Mouse (Mus musculus) neural tube, postnatal 0 days (tissue): ENCODE measurements around the gene Trappc6a. TPM values are rescaled to one million over a fixed set of nuclear protein-coding genes. Genes with fewer than 3 reads are reported as not detected.

Source experiments
- polyA plus RNA-seq: library from polyadenylated mRNA; unstranded; fragments of >200 nt; fragmentation: Nextera tagmentation; extraction: Ambion mirVana; gene quantifications from 2 replicates; pipeline ENCODE4 v1.2.1, GENCODE M21; 2015

Trappc6a gene
- polyA plus RNA-seq = 36.9 and 39.7 TPM in 2 replicates

GRCm38 (mm10) chr7:19508150-19508923, at the start of gene Trappc6a, which contains the start of gene Bloc1s3:
Gene Trappc6a, plus strand, starts transcription at chr7:19508395.
Gene Bloc1s3, minus strand, starts transcription at chr7:19508367.

GRCm38 (mm10) chr7:19458591-19459111, 49.5 kb upstream of the Trappc6a start, which contains the start of gene Mark4:
Gene Mark4, minus strand, starts transcription at chr7:19458821.

GRCm38 (mm10) chr7:19462884-19463381, 45.3 kb upstream of the Trappc6a start, which contains the start of gene Exoc3l2:
Gene Exoc3l2, plus strand, starts transcription at chr7:19463331.

GRCm38 (mm10) chr7:19517652-19518365, 9.6 kb downstream of the Trappc6a start, which contains the start of gene Nkpd1:
Gene Nkpd1, plus strand, starts transcription at chr7:19517838.

GRCm38 (mm10) chr7:19562643-19563410, 54.6 kb downstream of the Trappc6a start, which contains the start of gene Ppp1r37:
Gene Ppp1r37, minus strand, starts transcription at chr7:19563076.

Other genes with a start within 250 kb of the Trappc6a start
- gene Vasp, start 236.6 kb upstream of the Trappc6a start, polyA plus RNA-seq = 31.8 and 36.1 TPM in 2 replicates
- 1.1 and 2.7 TPM in 2 replicates for gene Ppm1n, start 228.3 kb upstream of the Trappc6a start, polyA plus RNA-seq
- 119 and 126 TPM in 2 replicates for gene Rtn2, start 225.8 kb upstream of the Trappc6a start, polyA plus RNA-seq
- gene Fosb, start 198.3 kb upstream of the Trappc6a start, polyA plus RNA-seq = 0.13 and 0.23 TPM in 2 replicates
- 72.6 and 76.5 TPM in 2 replicates for gene Ercc1, start 163.6 kb upstream of the Trappc6a start, polyA plus RNA-seq
- gene Cd3eap, start 148.9 kb upstream of the Trappc6a start, polyA plus RNA-seq = 19.8 and 23.3 TPM in 2 replicates
- 1.0 and 1.2 TPM in 2 replicates for gene Ppp1r13l, start 148.6 kb upstream of the Trappc6a start, polyA plus RNA-seq
- 13.1 and 15.2 TPM in 2 replicates for gene Ercc2, start 126.4 kb upstream of the Trappc6a start, polyA plus RNA-seq
- gene Klc3, start 104.3 kb upstream of the Trappc6a start, polyA plus RNA-seq = 1.0 and 1.9 TPM in 2 replicates
- 5.1 and 5.3 TPM in 2 replicates for gene Ckm, start 103.6 kb upstream of the Trappc6a start, polyA plus RNA-seq
- gene Mark4, start 49.6 kb upstream of the Trappc6a start, polyA plus RNA-seq = 20.9 and 23.9 TPM in 2 replicates
- 3.6 and 3.9 TPM in 2 replicates for gene Exoc3l2, start 45.1 kb upstream of the Trappc6a start, polyA plus RNA-seq
- 4.4 and 5.5 TPM in 2 replicates for gene Bloc1s3, start within 50 bp of the Trappc6a start, polyA plus RNA-seq
- gene Nkpd1, start 9.4 kb downstream of the Trappc6a start, polyA plus RNA-seq = 1.4 and 2.5 TPM in 2 replicates
- 40.4 and 42.7 TPM in 2 replicates for gene Ppp1r37, start 54.7 kb downstream of the Trappc6a start, polyA plus RNA-seq
- 0.15 TPM in 1 of 2 replicates, not detected in the other for gene Zfp296, start 68.9 kb downstream of the Trappc6a start, polyA plus RNA-seq
- gene Gemin7, start 69.2 kb downstream of the Trappc6a start, polyA plus RNA-seq = 160 and 163 TPM in 2 replicates
- gene Clasrp, start 96.1 kb downstream of the Trappc6a start, polyA plus RNA-seq = 58.6 and 67.4 TPM in 2 replicates
- 8.2 and 9.2 TPM in 2 replicates for gene Relb, start 121.0 kb downstream of the Trappc6a start, polyA plus RNA-seq
- 168 and 169 TPM in 2 replicates for gene Clptm1, start 156.6 kb downstream of the Trappc6a start, polyA plus RNA-seq
- 0.68 and 1.0 TPM in 2 replicates for gene Apoc2, start 169.5 kb downstream of the Trappc6a start, polyA plus RNA-seq
- not detected in 2 replicates for gene Gm44805, start 173.0 kb downstream of the Trappc6a start, polyA plus RNA-seq
- not detected in 2 replicates for gene Apoc4, start 173.1 kb downstream of the Trappc6a start, polyA plus RNA-seq
- gene Apoc1, start 184.3 kb downstream of the Trappc6a start, polyA plus RNA-seq = 20.8 and 34.8 TPM in 2 replicates
- gene Apoe, start 190.8 kb downstream of the Trappc6a start, polyA plus RNA-seq = 4,011 and 4,143 TPM in 2 replicates
- 179 and 192 TPM in 2 replicates for gene Tomm40, start 207.0 kb downstream of the Trappc6a start, polyA plus RNA-seq
- gene Nectin2, start 242.1 kb downstream of the Trappc6a start, polyA plus RNA-seq = 52.6 and 57.8 TPM in 2 replicates